Mouse (Mus musculus) lung, embryonic 14.5 days (tissue): ENCODE results near the gene Ppm1h. TPM values are rescaled to one million over a fixed set of nuclear protein-coding genes. Genes with fewer than 3 reads are reported as not detected.

Source experiments
- ATAC-seq: fragments of 200-750 bp; cut with Nextera tagmentation; 2 replicates; pipeline ENCODE4 v1.8.0; 2017; ENCODE audit warnings: mild to moderate bottlenecking, moderate TSS enrichment, moderate library complexity; ENCODE audit not compliant: insufficient read depth
- DNase-seq: peaks from one replicate; pipeline ENCODE4 v3.0.0-alpha.2; 2015
- H3K27ac ChIP-seq: fragments of 300-500 bp; sonication (generic); 2 replicates; pipeline ENCODE4 v1.5.1; 2014; ENCODE audit warnings: low read depth, mild to moderate bottlenecking, moderate library complexity
- H3K27me3 ChIP-seq: fragments of 300-500 bp; sonication (generic); 2 replicates; pipeline ENCODE4 v1.6.1; 2014; ENCODE audit warnings: low read length, control low read depth; ENCODE audit not compliant: insufficient read depth
- H3K36me3 ChIP-seq: fragments of 300-500 bp; sonication (generic); 2 replicates; pipeline ENCODE4 v1.6.1; 2014; ENCODE audit warnings: control low read depth; ENCODE audit not compliant: insufficient read depth
- H3K4me1 ChIP-seq: fragments of 300-500 bp; sonication (generic); 2 replicates; pipeline ENCODE4 v1.6.1; 2014; ENCODE audit warnings: antibody characterized with exemption, control low read depth; ENCODE audit not compliant: insufficient read depth
- H3K4me2 ChIP-seq: fragments of 300-500 bp; sonication (generic); 2 replicates; pipeline ENCODE4 v1.6.1; 2014; ENCODE audit warnings: mild to moderate bottlenecking
- H3K4me3 ChIP-seq: fragments of 300-500 bp; sonication (generic); 2 replicates; pipeline ENCODE4 v1.5.1; 2014; ENCODE audit warnings: low read depth, low read length
- H3K9ac ChIP-seq: fragments of 300-500 bp; sonication (generic); 2 replicates; pipeline ENCODE4 v1.6.1; 2014
- H3K9me3 ChIP-seq: fragments of 300-500 bp; sonication (generic); 2 replicates; pipeline ENCODE4 v1.6.1; 2016; ENCODE audit warnings: low read depth, low read length, control low read depth
- CTCF ChIP-seq: IDR thresholded peaks from 2 replicates; pipeline ENCODE4 v1.5.1; 2016; ENCODE audit warnings: antibody characterized with exemption, low read depth
- WGBS: fragments of 180-500 bp; shearing (Covaris S2); extraction: QIAGEN DNeasy Blood & Tissue Kit; methylation state at CpG from one replicate; pipeline ENCODE4 v1.1.7; 2014; 5-methylcytosine and 5-hydroxymethylcytosine counted together
- polyA plus RNA-seq: library from polyadenylated mRNA; unstranded; fragments of >200 nt; fragmentation: Nextera tagmentation; extraction: Ambion mirVana; gene quantifications from 2 replicates; pipeline ENCODE4 v1.2.1, GENCODE M21; 2014

Ppm1h gene
- polyA plus RNA-seq, 1 experiment from 2014 or later = 7.1 TPM

GRCm38 (mm10) chr10:122823642-122824041, 145.1 kb downstream of the Ppm1h start:
- H3K9me3 ChIP-seq = no peaks in the 10 kb centered on the region
- H3K27me3 ChIP-seq = no peaks in the 10 kb centered on the region
- no peak overlapping the region for H3K9ac ChIP-seq
- TF ChIP-seq CTCF = no peak
- 59% methylated on average over 13 of the region's 13 CpGs for WGBS
- H3K4me2 ChIP-seq = no peak overlapping the region
- no peaks in the 10 kb centered on the region for H3K4me1 ChIP-seq
- no peaks in the 10 kb centered on the region for H3K36me3 ChIP-seq
- ATAC-seq (no peak), DNase-seq (no peak)
- no peak overlapping the region for H3K4me3 ChIP-seq
- no peak overlapping the region for H3K27ac ChIP-seq

GRCm38 (mm10) chr10:122826696-122827331, 148.3 kb downstream of the Ppm1h start:
- WGBS = 51% methylated on average over 16 of the region's 16 CpGs
- Histone ChIP-seq H3K27me3 (no peaks in the 10 kb centered on the region), H3K9me3 (no peaks in the 10 kb centered on the region), H3K27ac (no peak overlapping the region), H3K4me2 (no peak overlapping the region), H3K9ac (no peak overlapping the region), H3K4me1 (no peaks in the 10 kb centered on the region), H3K4me3 (no peak overlapping the region), H3K36me3 (no peaks in the 10 kb centered on the region)
- no peak for TF ChIP-seq CTCF
- no peak for ATAC-seq
- no peak for DNase-seq

DNA sequence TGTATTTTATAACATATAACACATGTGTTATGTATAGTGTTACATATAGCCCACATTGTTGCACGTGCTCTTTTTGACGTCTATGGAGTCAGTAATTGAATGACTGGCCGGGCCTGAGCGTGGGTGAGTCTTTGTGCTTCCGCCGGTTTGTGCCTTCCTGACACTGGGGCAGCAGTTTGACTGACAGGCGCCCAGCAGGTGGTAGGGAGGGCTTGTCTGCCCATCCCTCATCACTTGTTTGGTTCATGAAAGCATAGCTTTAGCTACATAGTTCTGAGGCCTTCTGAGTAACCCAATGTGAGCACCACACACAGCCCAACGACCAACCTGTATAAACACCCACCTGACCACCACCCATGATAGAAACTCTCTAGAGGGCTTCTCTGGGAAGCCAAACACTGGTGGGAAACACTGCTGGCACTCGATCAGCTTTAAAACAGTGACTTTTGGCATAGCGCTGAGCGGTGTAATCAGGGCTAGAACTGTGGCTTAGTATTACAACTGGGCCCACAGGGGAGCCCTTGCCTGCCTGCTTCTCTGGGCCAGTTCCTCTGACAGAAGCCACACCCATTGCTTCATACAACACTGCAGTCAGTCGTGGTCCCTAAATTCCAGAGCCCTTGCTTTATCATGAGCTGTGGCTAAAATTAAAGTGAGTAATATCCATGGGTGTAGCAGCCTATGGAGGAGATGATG, 149.3 kb downstream of the Ppm1h start:
- no peak overlapping the region for H3K27ac ChIP-seq
- TF ChIP-seq CTCF = no peak
- DNase-seq = no peak
- H3K9ac ChIP-seq = no peak overlapping the region
- no peaks in the 10 kb centered on the region for H3K36me3 ChIP-seq
- no peak overlapping the region for H3K4me2 ChIP-seq
- ATAC-seq = no peak
- H3K27me3 ChIP-seq = no peaks in the 10 kb centered on the region
- no peaks in the 10 kb centered on the region for H3K9me3 ChIP-seq
- no peak overlapping the region for H3K4me3 ChIP-seq
- H3K4me1 ChIP-seq = no peaks in the 10 kb centered on the region
- WGBS = 72% methylated on average over 12 of the region's 12 CpGs

GRCm38 (mm10) chr10:122829801-122830217, 151.2 kb downstream of the Ppm1h start:
- Histone ChIP-seq H3K4me3 (no peak overlapping the region), H3K27me3 (no peaks in the 10 kb centered on the region), H3K4me2 (no peak overlapping the region), H3K4me1 (no peaks in the 10 kb centered on the region), H3K9ac (no peak overlapping the region), H3K27ac (0 out of 2 replicates have a peak overlapping the region, but pooled peaks have one; percentile 11), H3K9me3 (no peaks in the 10 kb centered on the region), H3K36me3 (no peaks in the 10 kb centered on the region)
- ATAC-seq (peak; percentile 90), DNase-seq (peak; percentile 78)
- 38% methylated on average over 3 of the region's 3 CpGs for WGBS
- no peak for TF ChIP-seq CTCF

GRCm38 (mm10) chr10:122830638-122831037, 152.1 kb downstream of the Ppm1h start:
- no peak for TF ChIP-seq CTCF
- WGBS = 89% methylated on average over 10 of the region's 10 CpGs
- no peak overlapping the region for H3K4me2 ChIP-seq

GRCm38 (mm10) chr10:122842014-122842413, 163.5 kb downstream of the Ppm1h start:
- no peak overlapping the region for H3K4me2 ChIP-seq
- H3K4me1 ChIP-seq = no peaks in the 10 kb centered on the region
- H3K27me3 ChIP-seq = no peaks in the 10 kb centered on the region
- no peak for DNase-seq
- no peak for ATAC-seq
- no peak overlapping the region for H3K4me3 ChIP-seq
- no peaks in the 10 kb centered on the region for H3K36me3 ChIP-seq
- no peak overlapping the region for H3K9ac ChIP-seq
- no peaks in the 10 kb centered on the region; the same call in 1 of the 2 replicates for H3K9me3 ChIP-seq
- 90% methylated on average over 8 of the region's 8 CpGs for WGBS
- no peak overlapping the region for H3K27ac ChIP-seq
- TF ChIP-seq CTCF = no peak

More at GRCm38 (mm10) chr10:122830638-122831037, 152.1 kb downstream of the Ppm1h start:
- DNase-seq = no peak
- H3K9ac ChIP-seq = no peak overlapping the region
- H3K36me3 ChIP-seq = no peaks in the 10 kb centered on the region
- no peaks in the 10 kb centered on the region for H3K4me1 ChIP-seq
- no peak for ATAC-seq
- H3K4me3 ChIP-seq = no peak overlapping the region
- no peaks in the 10 kb centered on the region for H3K27me3 ChIP-seq
- no peak overlapping the region for H3K27ac ChIP-seq
- no peaks in the 10 kb centered on the region for H3K9me3 ChIP-seq

DNA sequence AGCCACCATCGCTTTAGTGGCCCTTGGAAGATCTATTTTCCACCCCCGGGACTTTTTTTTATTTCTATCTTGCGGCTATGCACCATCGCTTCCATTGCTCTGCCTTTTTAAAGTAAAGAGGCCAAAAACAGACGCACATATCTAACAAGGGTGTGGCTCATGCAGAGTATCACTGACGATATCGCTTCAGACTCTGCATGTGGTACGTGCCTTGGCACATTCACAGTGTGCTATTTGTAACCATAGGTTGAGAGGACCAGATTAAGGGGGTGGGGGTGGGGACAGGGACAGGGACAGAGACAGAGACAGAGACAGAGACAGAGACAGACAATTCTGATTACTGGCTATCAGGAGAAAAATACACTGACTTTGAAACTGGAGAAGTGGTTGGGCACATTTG, 164.4 kb downstream of the Ppm1h start:
- Histone ChIP-seq H3K4me2 (no peak overlapping the region), H3K27me3 (no peaks in the 10 kb centered on the region), H3K9me3 (no peaks in the 10 kb centered on the region; the same call in 1 of the 2 replicates), H3K27ac (no peak overlapping the region), H3K9ac (no peak overlapping the region), H3K4me1 (no peaks in the 10 kb centered on the region), H3K4me3 (no peak overlapping the region), H3K36me3 (no peaks in the 10 kb centered on the region)
- 95% methylated on average over 8 of the region's 8 CpGs for WGBS
- DNase-seq = no peak
- TF ChIP-seq CTCF = no peak
- ATAC-seq = no peak
